Mouse (Mus musculus) liver, postnatal 0 days (tissue): ENCODE results near the gene Dynlt1b. TPM values are rescaled to one million over a fixed set of nuclear protein-coding genes. Genes with fewer than 3 reads are reported as not detected.
"Not testable (repeated sequence)": the region's sequence is repeated elsewhere in the genome, so short reads cannot be mapped to it uniquely, and the experiment has no call there.

ENCODE experiments used
- ATAC-seq: fragments of 200-750 bp; cut with Nextera tagmentation; 2 replicates; pipeline ENCODE4 v1.8.0; 2017; ENCODE audit warnings: mild to moderate bottlenecking, moderate library complexity
- DNase-seq: peaks from one replicate; pipeline ENCODE4 v3.0.0-alpha.2; 2016
- H3K27ac ChIP-seq: fragments of 300-500 bp; sonication (generic); 2 replicates; pipeline ENCODE4 v1.5.1; 2014; ENCODE audit warnings: antibody characterized with exemption, moderate library complexity, mild to moderate bottlenecking, low read depth
- H3K27me3 ChIP-seq: fragments of 300-500 bp; sonication (generic); 2 replicates; pipeline ENCODE4 v1.6.1; 2014; ENCODE audit warnings: low read length, control low read depth, mixed read lengths; ENCODE audit not compliant: insufficient read depth
- H3K36me3 ChIP-seq: fragments of 300-500 bp; sonication (generic); replicated peaks from 2 replicates; pipeline ENCODE4 v1.6.1; 2014; ENCODE audit warnings: mild to moderate bottlenecking, control low read depth, low read length, moderate library complexity, mixed read lengths; ENCODE audit not compliant: insufficient read depth
- H3K4me1 ChIP-seq: fragments of 300-500 bp; sonication (generic); 2 replicates; pipeline ENCODE4 v1.6.1; 2014; ENCODE audit warnings: antibody characterized with exemption, mild to moderate bottlenecking, control low read depth; ENCODE audit not compliant: insufficient read depth
- H3K4me2 ChIP-seq: fragments of 300-500 bp; sonication (generic); 2 replicates; pipeline ENCODE4 v1.6.1; 2014; ENCODE audit warnings: low read depth, mild to moderate bottlenecking, low read length, moderate library complexity, mixed read lengths
- H3K4me3 ChIP-seq: fragments of 300-500 bp; sonication (generic); 2 replicates; pipeline ENCODE4 v1.5.1; 2014; ENCODE audit warnings: low read depth, low read length
- H3K9ac ChIP-seq: fragments of 300-500 bp; sonication (generic); replicated peaks from 2 replicates; pipeline ENCODE4 v1.6.1; 2014; ENCODE audit warnings: mild to moderate bottlenecking, moderate library complexity
- H3K9me3 ChIP-seq: fragments of 300-500 bp; sonication (generic); 2 replicates; pipeline ENCODE4 v1.6.1; 2016; ENCODE audit warnings: mild to moderate bottlenecking, control low read depth, low read length, mixed read lengths
- CTCF ChIP-seq: sonication (generic); IDR thresholded peaks from 2 replicates; pipeline ENCODE4 v1.5.1; 2016; ENCODE audit warnings: antibody characterized with exemption, low read depth
- WGBS: fragments of 180-500 bp; shearing (Covaris S2); extraction: QIAGEN DNeasy Blood & Tissue Kit; methylation state at CpG from one replicate; pipeline ENCODE4 v1.1.7; 2014; ENCODE audit not compliant: insufficient replicate concordance; 5-methylcytosine and 5-hydroxymethylcytosine counted together
- polyA plus RNA-seq: library from polyadenylated mRNA; unstranded; fragments of >200 nt; fragmentation: Nextera tagmentation; extraction: Ambion mirVana; gene quantifications from 2 replicates; pipeline ENCODE4 v1.2.1, GENCODE M21; 2015

The Dynlt1b gene
- 164 and 165 TPM in 2 replicates for polyA plus RNA-seq

GRCm38 (mm10) chr17:6429945-6430344 is at the start of gene Dynlt1b:
Gene Dynlt1b, plus strand, starts transcription at chr17:6430112.
- Histone ChIP-seq H3K9ac (peak within 1 kb of the TSS; percentile 73), H3K27ac (peak within 1 kb of the TSS; percentile 73), H3K4me3 (peak within 1 kb of the TSS; percentile 65), H3K4me2 (peak within 1 kb of the TSS; percentile 71)
- not testable (repeated sequence) for H3K9me3 ChIP-seq, H3K27me3 ChIP-seq, H3K4me1 ChIP-seq, H3K36me3 ChIP-seq
- peak; percentile 28 for TF ChIP-seq CTCF
- WGBS: under 1% methylated on average over 27 of the region's 27 CpGs
- ATAC-seq (peak; percentile 97), DNase-seq (peak; percentile 100)

DNA sequence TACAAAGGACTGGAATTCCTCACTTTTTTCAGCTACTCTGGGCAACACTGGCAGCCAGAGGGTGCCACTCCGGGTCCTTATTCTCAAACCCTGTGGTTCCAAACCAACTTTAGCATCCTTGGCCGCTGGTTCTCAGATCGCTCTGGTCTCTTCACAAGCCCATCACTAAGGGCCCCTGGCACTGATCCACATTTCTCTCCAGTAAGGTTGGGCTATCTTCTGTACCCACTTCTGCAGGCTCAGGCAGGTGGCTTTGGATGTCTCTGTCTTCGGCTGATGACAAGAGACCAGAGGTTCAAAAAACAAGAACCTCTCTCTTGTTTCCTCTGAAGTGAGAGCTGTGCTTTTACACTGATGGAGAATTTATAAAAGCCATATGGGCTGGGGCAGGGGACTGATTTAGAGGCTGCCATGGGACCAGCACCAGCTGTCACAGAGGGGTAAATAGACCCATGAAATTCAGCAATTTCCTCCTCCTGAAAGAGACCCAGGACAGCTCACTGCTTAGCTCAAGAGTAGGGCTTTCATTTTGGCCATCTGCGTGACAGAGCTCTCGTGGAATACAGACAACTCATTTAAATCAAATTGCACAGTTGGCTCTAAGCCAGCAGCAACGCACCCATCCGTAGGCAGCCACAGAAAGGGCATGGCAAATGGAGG is 49.6 kb upstream of the Dynlt1b start:
- H3K27ac ChIP-seq, ATAC-seq, H3K4me1 ChIP-seq, H3K27me3 ChIP-seq, H3K9me3 ChIP-seq, H3K4me2 ChIP-seq, H3K9ac ChIP-seq, H3K4me3 ChIP-seq, H3K36me3 ChIP-seq, DNase-seq: not testable (repeated sequence)
- 86% methylated on average over 1 of the region's 8 CpGs for WGBS

- H3K4me3 ChIP-seq: not testable (repeated sequence)
These were observed 48.7 kb upstream of the Dynlt1b start for GRCm38 (mm10) chr17:6381071-6381682.

GRCm38 (mm10) chr17:6386927-6387326 is 43.0 kb upstream of the Dynlt1b start:
- not testable (repeated sequence) for H3K36me3 ChIP-seq, H3K4me1 ChIP-seq, DNase-seq, H3K9ac ChIP-seq, H3K4me3 ChIP-seq, H3K27me3 ChIP-seq, H3K27ac ChIP-seq, H3K4me2 ChIP-seq, H3K9me3 ChIP-seq
- WGBS: no CpG with 5 or more reads among the region's 4 CpGs
- peak; percentile 48 for ATAC-seq

More at GRCm38 (mm10) chr17:6381071-6381682, 48.7 kb upstream of the Dynlt1b start:
- H3K4me1 ChIP-seq, H3K27me3 ChIP-seq, H3K9me3 ChIP-seq, H3K9ac ChIP-seq, DNase-seq, H3K27ac ChIP-seq, H3K36me3 ChIP-seq, ATAC-seq, H3K4me2 ChIP-seq: not testable (repeated sequence)
- WGBS: no CpG with 5 or more reads among the region's 8 CpGs

DNA sequence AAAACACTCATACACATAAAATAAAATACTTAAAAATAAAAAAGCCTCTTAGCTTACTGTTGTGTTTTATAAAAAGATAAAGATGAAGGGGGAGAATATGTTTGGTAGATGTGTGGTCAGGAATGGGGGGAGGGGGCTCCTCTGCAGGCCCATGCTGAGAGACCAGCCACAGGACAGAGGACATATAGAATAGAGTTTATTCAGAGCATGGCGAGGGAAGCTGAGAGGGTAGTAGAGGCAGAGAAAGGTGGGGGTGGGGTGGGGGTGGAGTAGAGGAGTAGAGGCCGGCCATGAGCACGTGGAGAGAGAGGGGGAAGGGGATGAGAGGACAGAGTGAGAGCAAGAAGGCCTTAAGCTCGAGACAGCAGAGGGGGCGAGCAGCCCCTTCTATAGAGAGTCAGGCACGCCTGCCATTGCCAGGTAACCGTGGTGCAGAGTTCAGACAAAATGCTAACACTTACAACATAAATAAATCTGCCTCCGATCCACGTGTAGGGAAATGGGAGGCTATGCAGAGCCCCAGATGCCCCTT is 42.5 kb upstream of the Dynlt1b start:
- WGBS: no CpG with 5 or more reads among the region's 9 CpGs
- not testable (repeated sequence) for ATAC-seq, H3K27ac ChIP-seq, H3K9me3 ChIP-seq, DNase-seq, H3K9ac ChIP-seq, H3K4me2 ChIP-seq, H3K4me3 ChIP-seq, H3K36me3 ChIP-seq, H3K4me1 ChIP-seq, H3K27me3 ChIP-seq

DNA sequence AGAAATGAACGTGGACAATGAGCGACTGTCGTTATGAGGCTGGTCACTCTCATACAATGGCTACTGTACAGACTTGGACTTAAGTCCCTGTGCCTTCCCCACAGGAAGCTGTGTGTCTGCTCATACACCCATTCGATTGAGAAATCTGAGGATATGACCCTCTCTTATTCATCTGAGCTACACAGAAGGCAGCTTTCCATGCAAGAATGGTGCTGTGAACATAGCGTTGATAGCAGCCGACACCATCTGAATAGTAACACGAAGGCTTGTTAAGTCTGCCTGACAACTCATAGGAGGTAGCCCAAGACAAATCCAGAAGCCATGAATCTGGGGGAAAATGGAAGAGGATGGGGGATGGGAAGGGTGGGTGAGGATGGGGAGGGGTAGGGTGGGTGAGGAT is 40.4 kb upstream of the Dynlt1b start:
- H3K4me2 ChIP-seq, H3K4me1 ChIP-seq, H3K9ac ChIP-seq, H3K27me3 ChIP-seq, DNase-seq, H3K4me3 ChIP-seq, H3K27ac ChIP-seq, ATAC-seq, H3K9me3 ChIP-seq, H3K36me3 ChIP-seq: not testable (repeated sequence)
- 63% methylated on average over 2 of the region's 7 CpGs for WGBS

DNA sequence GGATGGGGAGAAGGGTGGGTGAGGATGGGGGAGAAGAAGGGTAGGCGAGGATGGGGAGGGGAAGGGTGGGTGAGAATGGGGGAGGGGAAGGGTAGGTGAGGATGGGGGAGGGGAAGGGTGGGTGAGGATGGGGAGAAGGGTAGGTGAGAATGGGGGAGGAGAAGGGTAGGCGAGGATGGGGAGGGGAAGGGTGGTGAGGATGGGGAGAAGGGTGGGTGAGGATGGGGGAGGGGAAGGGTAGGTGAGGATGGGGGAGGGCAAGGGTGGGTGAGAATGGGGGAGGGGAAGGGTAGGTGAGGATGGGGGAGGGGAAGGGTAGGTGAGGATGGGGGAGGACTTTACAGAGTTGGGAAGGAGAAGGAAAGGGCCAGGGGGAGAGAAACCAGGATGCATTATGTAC is 39.2 kb upstream of the Dynlt1b start:
- not testable (repeated sequence) for ATAC-seq, H3K4me3 ChIP-seq, H3K9ac ChIP-seq, H3K9me3 ChIP-seq, H3K4me2 ChIP-seq, H3K36me3 ChIP-seq, H3K27ac ChIP-seq, H3K4me1 ChIP-seq, H3K27me3 ChIP-seq
- peak; percentile 13 for DNase-seq
- WGBS: 100% methylated on average over 1 of the region's 2 CpGs

- ATAC-seq, H3K36me3 ChIP-seq, H3K4me3 ChIP-seq, H3K4me1 ChIP-seq, H3K9me3 ChIP-seq, H3K27me3 ChIP-seq, H3K9ac ChIP-seq, H3K4me2 ChIP-seq, H3K27ac ChIP-seq: not testable (repeated sequence)
- 80% methylated on average over 5 of the region's 6 CpGs for WGBS
- DNase-seq: peak; percentile 11
These were observed 38.2 kb upstream of the Dynlt1b start for GRCm38 (mm10) chr17:6391736-6392135.

- not testable (repeated sequence) for H3K27me3 ChIP-seq, H3K9ac ChIP-seq, H3K4me3 ChIP-seq, ATAC-seq, H3K4me1 ChIP-seq, H3K9me3 ChIP-seq, DNase-seq, H3K36me3 ChIP-seq, H3K27ac ChIP-seq, H3K4me2 ChIP-seq
- WGBS: no CpG with 5 or more reads among the region's 4 CpGs
These were observed 37.2 kb upstream of the Dynlt1b start for GRCm38 (mm10) chr17:6392473-6393340.
